In the genomic region with DNA sequence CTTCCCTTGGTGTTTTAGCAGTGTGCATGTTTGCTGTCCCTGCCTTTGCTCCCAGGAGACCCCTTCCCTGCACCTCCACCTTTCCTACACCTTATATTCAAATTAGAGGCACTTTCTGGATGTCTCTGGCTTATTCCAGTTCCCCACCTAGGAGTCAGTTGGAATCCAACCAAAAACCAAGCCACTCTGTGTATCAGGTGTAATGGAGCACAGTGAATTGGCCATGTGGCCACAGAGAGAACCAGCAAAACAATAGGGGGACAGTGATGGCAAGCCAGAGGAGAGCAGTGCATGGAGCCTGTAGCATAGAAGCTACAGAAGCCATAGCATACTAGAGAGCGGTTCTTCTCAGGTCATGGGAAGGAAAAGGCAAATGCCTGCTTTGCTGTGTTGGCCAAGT, we compare ENCODE assay signal across 12 mouse cellular contexts.
DNase-seq lines count a peak whose midpoint lies in the region.
"Had no signal": no experiment of that assay in that cellular context is flagged by ENCODE, and none has a peak within 500 bp of the region (broad histone marks: within the 10 kb centered on the region; RNA-seq: fewer than 3 reads in every experiment).

No protein-coding gene starts in this region.

- peak; percentile 68 for DNase-seq in cerebellum, adult 11-12 months
- DNase-seq in cerebellum, adult 8-10 months, result no peak
- peak; percentile 76 for DNase-seq in cerebellum, adult 9-11 months
- no peak for DNase-seq in cerebellum, adult 11 months
- peak; percentile 47 to 64 for DNase-seq in cerebellum, postnatal 10 days
- DNase-seq in T-cell, adult 2 months (ENCODE audit: low spot score), result no peak
- no peak for DNase-seq in thymus, postnatal 4 days
- DNase-seq: adrenal gland, adult 8-10 months; adrenal gland, postnatal 14 days; adrenal gland, postnatal 36 days; embryo, embryonic 11 days; gastrocnemius, adult 2 months had no signal

Comparison
In these comparisons a context has a peak if more than half of its experiments do, and no peak if none do; other contexts are left out.
1. DNase-seq: peak in cerebellum, adult 11-12 months (single experiment), cerebellum, adult 9-11 months (single experiment) and cerebellum, postnatal 10 days (2 of 2); none in cerebellum, adult 8-10 months (single experiment), cerebellum, adult 11 months (single experiment), T-cell, adult 2 months (single experiment) and thymus, postnatal 4 days (single experiment).